Mouse (Mus musculus) midbrain, embryonic 11.5 days (tissue): ENCODE measurements around the gene Itpr3. TPM values are rescaled to one million over a fixed set of nuclear protein-coding genes. Genes with fewer than 3 reads are reported as not detected.
A peak's percentile ranks its signal among the peaks of the same experiment; 100 is the strongest.

Source experiments
- ATAC-seq: fragments of 200-750 bp; cut with Nextera tagmentation; 2 replicates; pipeline ENCODE4 v1.8.0; 2017; ENCODE audit warnings: moderate TSS enrichment, moderate library complexity; ENCODE audit not compliant: low FRiP score
- DNase-seq: peaks from one replicate; pipeline ENCODE4 v3.0.0; 2015; ENCODE audit warnings: low spot score; ENCODE audit errors: missing footprints
- H3K27ac ChIP-seq: fragments of 300-500 bp; sonication (generic); 2 replicates; pipeline ENCODE4 v1.5.1; 2014; ENCODE audit warnings: low read depth, low read length
- H3K27me3 ChIP-seq: fragments of 300-500 bp; sonication (generic); 2 replicates; pipeline ENCODE4 v1.6.1; 2014; ENCODE audit warnings: mild to moderate bottlenecking, low read length, moderate library complexity, mixed read lengths; ENCODE audit not compliant: control insufficient read depth, insufficient read depth
- H3K36me3 ChIP-seq: fragments of 300-500 bp; sonication (generic); 2 replicates; pipeline ENCODE4 v1.6.1; 2014; ENCODE audit warnings: mild to moderate bottlenecking, low read length, moderate library complexity, mixed read lengths; ENCODE audit not compliant: control insufficient read depth, insufficient read depth
- H3K4me1 ChIP-seq: fragments of 300-500 bp; sonication (generic); 2 replicates; pipeline ENCODE4 v1.6.1; 2014; ENCODE audit warnings: low read length; ENCODE audit not compliant: control insufficient read depth, insufficient read depth
- H3K4me2 ChIP-seq: fragments of 300-500 bp; sonication (generic); 2 replicates; pipeline ENCODE4 v1.6.1; 2014; ENCODE audit warnings: mild to moderate bottlenecking, moderate library complexity
- H3K4me3 ChIP-seq: fragments of 300-500 bp; sonication (generic); 2 replicates; pipeline ENCODE4 v1.5.1; 2014; ENCODE audit warnings: low read depth, low read length
- H3K9ac ChIP-seq: fragments of 300-500 bp; sonication (generic); 2 replicates; pipeline ENCODE4 v1.6.1; 2014; ENCODE audit warnings: low read length
- H3K9me3 ChIP-seq: fragments of 300-500 bp; sonication (generic); 2 replicates; pipeline ENCODE4 v1.6.1; 2016; ENCODE audit warnings: low read length; ENCODE audit not compliant: control insufficient read depth
- WGBS: fragments of 180-500 bp; shearing (Covaris S2); extraction: QIAGEN DNeasy Blood & Tissue Kit; methylation state at CpG from one replicate; pipeline ENCODE4 v1.1.7; 2014; 5-methylcytosine and 5-hydroxymethylcytosine counted together
- polyA plus RNA-seq: library from polyadenylated mRNA; unstranded; fragments of >200 nt; fragmentation: Nextera tagmentation; extraction: Ambion mirVana; gene quantifications from 2 replicates; pipeline ENCODE4 v1.2.1, GENCODE M21; 2014

Gene Itpr3
- 0.59 and 0.72 TPM in 2 replicates for polyA plus RNA-seq

DNA sequence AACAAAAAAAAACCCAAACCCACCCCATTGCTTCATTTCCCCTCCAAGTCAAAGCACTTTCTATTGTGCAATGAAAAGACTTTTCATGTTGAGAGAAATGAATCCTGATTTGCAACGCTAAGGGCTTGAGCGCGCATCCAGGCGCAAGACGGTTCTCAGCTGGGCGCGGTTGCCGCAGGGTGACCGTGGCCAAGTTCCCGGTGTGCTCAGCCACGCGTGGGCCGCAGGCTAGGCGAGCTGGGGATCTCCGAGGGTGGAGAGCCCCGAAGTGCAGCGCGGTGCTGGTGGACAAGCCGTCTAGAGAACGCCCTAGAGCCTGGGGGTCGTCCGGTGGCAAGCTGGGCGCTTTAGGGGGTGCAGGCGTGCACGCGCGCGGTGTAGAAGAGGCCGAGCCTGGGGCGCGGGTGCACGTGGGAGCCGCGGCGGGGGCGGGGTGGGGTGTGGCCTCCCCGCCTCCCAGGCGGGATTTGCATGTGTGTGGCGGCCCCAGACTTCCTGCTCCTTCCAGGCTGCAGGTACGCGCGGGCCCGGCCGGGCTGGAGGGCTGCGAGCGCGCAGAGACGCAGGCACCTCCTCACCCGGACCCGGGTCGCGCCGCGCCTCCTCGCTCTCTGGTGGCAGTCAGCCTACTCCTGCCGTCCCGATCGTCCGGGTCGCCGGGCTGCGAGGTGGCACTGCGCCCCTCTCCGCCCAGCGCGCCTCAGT is at the start of gene Itpr3:
TSS of gene Itpr3 (plus strand) at position 493 of the 705 bp plus-strand sequence.
- H3K27ac ChIP-seq, result no peak within 1 kb of the TSS
- H3K27me3 ChIP-seq, result peaks cover 33% of the 10 kb centered on the region
- H3K9ac ChIP-seq, result peak within 1 kb of the TSS; percentile 42
- peak within 1 kb of the TSS; percentile 66 for H3K4me2 ChIP-seq
- ATAC-seq, result no peak
- H3K4me3 ChIP-seq, result peak within 1 kb of the TSS; percentile 39
- WGBS, result under 1% methylated on average over 56 of the region's 66 CpGs
- DNase-seq, result peak; percentile 91
- no peaks in the 10 kb centered on the region for H3K9me3 ChIP-seq
- H3K36me3 ChIP-seq, result no peaks in the 10 kb centered on the region
- H3K4me1 ChIP-seq, result peaks cover 11% of the 10 kb centered on the region

DNA sequence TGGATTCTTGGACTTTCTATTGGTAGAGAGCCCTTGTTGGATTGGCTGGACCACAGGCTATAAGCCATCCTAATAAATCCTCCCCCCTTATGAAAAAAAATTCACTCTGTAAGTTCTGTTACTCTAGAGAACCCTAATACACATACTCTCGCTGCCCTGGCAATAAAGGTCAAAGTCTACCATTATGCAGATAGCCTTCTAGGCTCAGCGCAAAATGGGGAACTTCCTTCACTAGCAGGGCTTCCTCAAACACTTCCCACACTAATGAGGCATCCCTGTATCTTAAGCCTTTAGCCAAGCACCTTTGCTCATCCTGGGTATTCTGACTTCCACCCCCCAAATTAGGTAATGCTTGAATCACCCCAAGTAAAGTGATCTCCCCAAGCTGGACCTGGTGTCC is 48.8 kb upstream of the Itpr3 start:
- Histone ChIP-seq H3K9ac (no peak overlapping the region), H3K27ac (no peak overlapping the region), H3K4me2 (no peak overlapping the region), H3K9me3 (no peaks in the 10 kb centered on the region), H3K36me3 (no peaks in the 10 kb centered on the region), H3K4me1 (no peaks in the 10 kb centered on the region), H3K4me3 (no peak overlapping the region), H3K27me3 (no peaks in the 10 kb centered on the region)
- DNase-seq, result no peak
- 83% methylated on average over 2 of the region's 2 CpGs for WGBS
- ATAC-seq, result no peak

DNA sequence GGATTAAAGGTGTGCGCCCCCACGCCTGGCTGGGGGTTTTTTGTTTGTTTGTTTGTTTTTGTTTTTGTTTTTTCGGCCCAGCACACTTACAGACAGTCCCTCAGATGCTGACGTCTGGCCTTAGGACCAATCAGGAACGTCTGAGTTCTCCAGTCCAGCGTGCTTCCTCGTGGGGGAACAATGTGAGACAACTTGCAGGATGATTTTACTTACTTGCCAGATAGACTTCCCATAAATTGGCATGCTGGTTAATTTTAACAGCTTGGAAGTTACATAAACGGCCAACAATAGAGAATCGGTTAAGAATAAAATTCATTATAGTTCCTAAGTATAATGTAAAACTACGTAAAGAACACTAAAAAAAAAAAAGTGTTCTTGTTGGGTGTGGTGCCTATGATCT is 45.9 kb upstream of the Itpr3 start:
- Histone ChIP-seq H3K4me2 (no peak overlapping the region), H3K27me3 (no peaks in the 10 kb centered on the region), H3K4me1 (no peaks in the 10 kb centered on the region), H3K36me3 (no peaks in the 10 kb centered on the region), H3K27ac (no peak overlapping the region), H3K9ac (no peak overlapping the region), H3K4me3 (no peak overlapping the region), H3K9me3 (no peaks in the 10 kb centered on the region)
- DNase-seq (no peak), ATAC-seq (no peak)
- 89% methylated on average over 10 of the region's 10 CpGs for WGBS

DNA sequence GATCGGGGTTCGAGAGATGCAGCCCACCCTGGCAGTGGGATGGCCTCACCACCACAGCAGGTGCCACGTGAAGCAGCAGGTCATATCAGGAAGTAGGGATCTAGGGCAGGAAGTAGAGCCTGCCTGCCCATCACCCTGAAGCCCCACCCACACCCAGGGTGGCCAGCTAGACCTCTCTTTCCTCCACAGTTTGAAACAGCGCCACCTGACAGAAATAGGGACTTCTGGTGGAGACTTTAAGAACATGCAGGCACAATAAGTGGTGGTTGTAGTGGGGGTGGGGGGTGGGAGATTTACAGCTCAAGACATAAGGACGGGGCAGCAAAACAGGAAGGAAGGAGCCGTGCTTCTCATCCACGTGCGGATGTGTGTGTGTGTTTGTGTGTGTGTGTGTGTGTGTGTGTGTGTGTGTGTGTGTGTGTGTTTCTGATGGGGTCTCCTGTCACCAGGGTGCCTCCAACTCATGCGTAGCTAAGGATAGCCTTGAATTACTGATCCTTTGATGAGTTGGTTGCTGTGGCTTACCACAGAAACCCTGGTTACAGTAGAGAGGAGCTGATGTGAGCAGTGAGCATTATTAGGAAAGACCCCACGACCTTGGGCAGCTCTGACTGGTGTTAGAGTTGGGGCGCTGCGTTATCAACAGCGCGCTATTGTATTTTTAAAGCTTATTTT is 45.0 kb upstream of the Itpr3 start:
- H3K9ac ChIP-seq, result no peak overlapping the region
- H3K4me2 ChIP-seq, result no peak overlapping the region
- H3K4me1 ChIP-seq, result no peaks in the 10 kb centered on the region
- no peak overlapping the region for H3K27ac ChIP-seq
- no peak overlapping the region for H3K4me3 ChIP-seq
- H3K9me3 ChIP-seq, result no peaks in the 10 kb centered on the region
- DNase-seq (no peak), ATAC-seq (no peak)
- WGBS, result 72% methylated on average over 14 of the region's 14 CpGs
- H3K36me3 ChIP-seq, result no peaks in the 10 kb centered on the region
- no peaks in the 10 kb centered on the region for H3K27me3 ChIP-seq

DNA sequence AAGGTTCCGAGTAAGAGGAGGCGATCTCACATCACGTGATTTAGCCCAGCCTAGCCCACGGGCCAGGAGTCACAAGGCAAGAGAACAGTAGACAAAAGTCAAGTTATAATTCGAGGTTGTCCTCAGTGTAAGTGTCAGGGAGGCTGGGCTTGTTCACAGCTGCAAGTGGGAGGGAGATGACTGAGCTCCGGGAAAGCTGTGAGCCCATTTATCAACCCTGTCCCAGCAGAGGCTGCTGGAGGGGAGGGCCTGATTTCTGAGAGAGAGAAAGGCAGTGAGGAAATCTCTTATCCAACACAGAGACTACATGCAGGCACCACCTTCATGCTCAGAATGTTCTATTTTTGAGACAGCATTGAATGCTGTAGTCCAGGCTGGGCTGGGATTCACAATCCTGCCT is 44.2 kb upstream of the Itpr3 start:
- Histone ChIP-seq H3K27ac (no peak overlapping the region), H3K4me2 (no peak overlapping the region), H3K9me3 (no peaks in the 10 kb centered on the region), H3K27me3 (no peaks in the 10 kb centered on the region), H3K4me3 (no peak overlapping the region), H3K36me3 (no peaks in the 10 kb centered on the region), H3K9ac (0 out of 2 replicates have a peak overlapping the region, but pooled peaks have one; percentile 20), H3K4me1 (no peaks in the 10 kb centered on the region)
- ATAC-seq (no peak), DNase-seq (no peak)
- 56% methylated on average over 6 of the region's 6 CpGs for WGBS

DNA sequence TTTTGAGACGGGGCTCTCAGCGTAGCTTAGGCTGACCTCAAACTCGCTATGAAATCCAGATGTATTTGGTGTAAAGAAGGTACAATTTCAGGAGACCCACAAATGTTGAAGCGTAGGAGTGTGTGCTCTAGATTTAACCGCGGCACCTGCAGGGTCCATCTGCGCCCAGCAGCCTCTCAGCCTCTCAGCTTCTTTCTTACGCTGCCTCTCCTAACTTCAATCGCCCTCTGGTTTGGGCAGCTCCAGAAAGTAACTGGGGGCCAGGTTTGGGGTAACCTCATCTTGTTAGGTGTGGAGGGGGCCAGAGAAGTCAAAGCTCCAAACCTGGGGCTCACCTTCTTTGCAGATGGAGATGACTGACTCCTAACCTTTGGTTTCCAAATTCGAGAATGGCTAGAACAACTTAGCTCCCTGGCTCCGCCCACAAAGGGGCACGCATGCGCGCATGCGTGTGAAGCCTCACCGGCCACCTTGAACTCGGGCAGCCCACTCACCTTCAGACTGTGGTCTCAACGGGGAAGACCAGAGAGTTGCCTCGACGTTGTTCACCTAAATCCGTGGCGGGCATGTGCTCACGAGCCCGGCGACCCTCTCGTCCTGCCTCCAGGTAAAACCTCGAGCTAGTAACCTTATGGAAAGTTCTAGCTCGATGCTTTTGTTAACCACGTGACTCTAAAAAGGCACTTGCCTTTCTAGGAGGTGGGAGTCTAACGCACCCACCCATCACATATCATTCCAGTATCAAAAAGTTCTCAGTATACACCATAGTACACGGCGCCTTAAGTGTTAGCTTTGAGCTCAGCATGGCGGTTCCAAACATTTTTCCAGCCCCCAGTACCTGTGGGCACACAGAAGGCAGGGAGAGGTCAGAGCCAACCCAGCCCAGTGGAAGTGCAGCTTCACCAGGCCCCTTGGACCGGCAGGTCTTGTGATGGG is 39.3 kb upstream of the Itpr3 start:
- Histone ChIP-seq H3K9ac (peak overlapping the region; percentile 46; the same call in 1 of the 2 replicates), H3K4me1 (peaks cover 4% of the 10 kb centered on the region), H3K27me3 (no peaks in the 10 kb centered on the region), H3K4me2 (peak overlapping the region; percentile 51), H3K9me3 (no peaks in the 10 kb centered on the region), H3K36me3 (peaks cover 5% of the 10 kb centered on the region; the same call in 1 of the 2 replicates), H3K4me3 (peak overlapping the region; percentile 28), H3K27ac (no peak overlapping the region)
- DNase-seq, result peak; percentile 99
- peak; percentile 78 for ATAC-seq
- 8% methylated on average over 34 of the region's 34 CpGs for WGBS

DNA sequence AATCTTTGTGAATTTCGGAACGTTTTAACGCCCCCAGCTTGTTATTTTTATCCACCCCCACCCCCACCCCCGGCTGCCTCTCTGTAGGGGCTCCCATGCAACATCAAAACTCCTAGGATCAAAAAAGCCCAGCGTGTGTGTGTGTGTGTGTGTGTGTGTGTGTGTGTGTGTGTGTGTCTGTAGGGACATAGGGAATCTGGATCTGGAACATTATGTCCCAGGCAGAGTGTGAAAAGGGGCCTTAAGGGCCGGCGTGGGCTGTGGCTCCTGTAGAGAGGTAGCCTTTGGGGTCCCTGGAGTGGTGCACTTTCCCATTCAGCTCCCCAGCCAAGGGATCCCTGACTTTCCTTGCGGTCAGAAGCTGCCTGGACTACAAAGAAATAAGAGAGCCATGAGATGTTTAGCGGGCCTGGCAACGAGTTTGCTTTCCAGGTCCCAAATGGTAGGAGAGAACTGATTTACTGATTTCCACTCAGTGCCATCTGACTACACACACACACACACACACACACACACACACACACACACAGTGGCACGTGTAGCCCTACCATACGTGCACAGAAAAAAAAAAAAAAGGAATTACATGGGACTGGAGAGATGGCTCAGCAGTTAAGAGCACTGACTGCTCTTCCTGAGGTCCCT is 38.4 kb upstream of the Itpr3 start:
- Histone ChIP-seq H3K9me3 (no peaks in the 10 kb centered on the region), H3K4me3 (no peak overlapping the region), H3K27ac (no peak overlapping the region), H3K9ac (peak overlapping the region; percentile 46; the same call in 1 of the 2 replicates), H3K36me3 (peaks cover 5% of the 10 kb centered on the region; the same call in 1 of the 2 replicates), H3K27me3 (no peaks in the 10 kb centered on the region), H3K4me2 (peak overlapping the region; percentile 51), H3K4me1 (peaks cover 4% of the 10 kb centered on the region)
- ATAC-seq, result 0 out of 2 replicates have a peak, but pooled peaks have one; percentile 27
- no peak for DNase-seq
- 38% methylated on average over 12 of the region's 12 CpGs for WGBS

DNA sequence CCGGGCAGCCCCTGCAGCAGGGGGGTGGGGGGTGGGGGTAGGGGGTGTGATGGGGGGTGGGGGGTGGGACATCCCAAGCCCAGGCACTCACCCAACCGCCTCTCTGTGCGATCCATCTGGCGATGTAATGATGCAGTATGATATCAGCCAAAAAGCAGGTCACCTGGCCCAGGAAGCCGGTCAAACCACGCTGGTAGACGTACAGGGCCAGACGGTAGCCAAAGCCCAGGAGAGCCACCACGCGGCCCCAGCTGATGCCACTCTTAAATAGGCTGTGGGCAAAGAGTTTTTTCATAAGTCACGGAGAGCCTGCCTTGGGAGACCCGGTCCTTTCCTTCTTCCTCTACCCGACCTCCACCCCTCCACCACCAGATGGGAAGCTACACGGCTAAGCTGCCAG is 36.0 kb upstream of the Itpr3 start:
- Histone ChIP-seq H3K9me3 (no peaks in the 10 kb centered on the region), H3K4me2 (no peak overlapping the region), H3K4me1 (peaks cover 4% of the 10 kb centered on the region), H3K36me3 (peaks cover 5% of the 10 kb centered on the region; the same call in 1 of the 2 replicates), H3K9ac (no peak overlapping the region), H3K4me3 (no peak overlapping the region), H3K27me3 (no peaks in the 10 kb centered on the region), H3K27ac (no peak overlapping the region)
- 91% methylated on average over 14 of the region's 14 CpGs for WGBS
- DNase-seq, result no peak
- no peak for ATAC-seq
